Mouse (Mus musculus) c-Kit-positive CD71-negative TER-119-negative erythroid progenitor cells, embryonic 14.5 days (primary cell): ENCODE measurements at regions not wholly inside any gene's neighbourhood (a gene's known extent, or its start where the extent isn't known, plus 50 kb on each side); places are given as distances from the start of the nearest gene placed in this dataset.

ENCODE experiments used
- DNase-seq: peaks from one replicate; pipeline ENCODE4 v3.0.0-alpha.2; 2013; ENCODE audit warnings: low read depth

DNA sequence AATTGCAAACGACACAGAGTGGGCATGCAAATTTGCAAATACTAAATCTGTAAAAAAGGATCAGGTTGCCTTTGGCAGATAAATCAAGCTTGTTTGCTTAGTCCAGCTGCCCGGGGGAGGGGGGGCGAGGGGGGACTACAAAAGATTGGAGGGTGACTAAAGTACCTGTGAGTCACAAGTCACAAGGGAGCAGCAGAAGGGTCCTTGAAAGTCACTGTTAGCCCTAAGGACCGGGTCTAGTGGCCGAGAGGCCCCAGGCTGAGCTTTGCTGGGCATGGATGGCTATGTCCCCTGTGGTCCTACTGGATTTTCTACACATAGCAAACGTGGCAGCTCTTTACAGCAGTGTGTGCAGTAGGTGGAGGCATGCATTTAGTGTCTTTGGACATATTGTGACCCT is 118.4 kb upstream of the Pitx1 start:
- DNase-seq = no peak

DNA sequence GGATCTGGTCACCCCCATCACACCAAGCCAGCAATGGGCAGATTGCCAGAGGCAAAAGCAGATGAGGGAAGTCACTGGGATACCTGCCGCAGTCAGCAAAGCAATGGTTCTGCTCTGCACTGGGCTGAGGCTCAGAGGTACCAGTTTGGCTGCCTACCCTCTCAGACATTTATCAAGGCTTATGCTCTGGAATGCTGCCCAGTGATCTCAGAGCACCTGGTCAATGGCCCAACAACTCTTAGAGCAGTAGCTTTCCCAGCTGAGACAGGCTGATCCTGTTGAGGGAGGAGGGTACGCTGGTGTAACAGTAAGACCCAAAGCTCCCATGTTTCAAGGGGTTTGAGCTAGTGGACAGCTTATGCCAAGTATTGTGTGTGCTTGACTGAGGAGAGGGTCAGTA is 117.4 kb upstream of the Pitx1 start:
- DNase-seq = no peak

DNA sequence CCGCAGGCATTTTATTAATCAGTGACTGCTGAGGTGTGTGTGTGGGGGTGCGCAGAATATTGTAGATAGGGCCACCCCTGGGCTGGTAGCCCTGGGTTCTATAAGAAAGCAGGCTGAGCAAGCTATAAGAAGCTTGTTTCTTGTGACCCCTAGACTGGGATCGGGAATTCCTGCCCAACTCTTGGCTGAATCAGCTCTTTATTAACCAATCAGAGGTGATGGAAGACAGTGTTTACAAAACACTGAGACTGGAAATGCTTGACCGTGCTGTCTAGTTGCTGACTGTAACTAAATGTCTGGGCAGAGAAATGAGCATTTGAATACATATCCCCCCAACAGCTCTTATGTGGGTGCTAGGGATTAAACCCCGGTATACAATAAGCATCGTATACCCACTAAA is 114.8 kb upstream of the Pitx1 start:
- DNase-seq = no peak

DNA sequence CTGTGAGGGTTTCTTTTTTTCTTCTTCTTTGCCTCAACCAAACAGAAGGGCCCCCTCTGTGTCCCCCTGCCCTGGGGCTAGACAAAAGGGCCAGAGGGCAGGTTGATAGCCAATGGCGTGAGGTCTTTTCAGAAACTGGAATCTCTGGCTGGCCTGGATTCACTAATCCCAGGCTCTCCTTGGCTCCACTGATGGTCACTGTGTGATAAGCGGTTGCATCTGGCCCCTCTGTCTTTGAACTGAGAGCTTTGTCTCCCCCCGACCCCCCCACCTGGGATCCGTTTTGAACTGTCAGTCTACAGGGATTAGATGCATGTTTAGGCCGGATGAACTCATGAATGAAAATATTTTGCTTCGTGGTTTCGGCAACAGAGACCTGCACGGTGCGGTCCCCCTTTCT is 112.6 kb upstream of the Pitx1 start:
- no peak for DNase-seq

DNA sequence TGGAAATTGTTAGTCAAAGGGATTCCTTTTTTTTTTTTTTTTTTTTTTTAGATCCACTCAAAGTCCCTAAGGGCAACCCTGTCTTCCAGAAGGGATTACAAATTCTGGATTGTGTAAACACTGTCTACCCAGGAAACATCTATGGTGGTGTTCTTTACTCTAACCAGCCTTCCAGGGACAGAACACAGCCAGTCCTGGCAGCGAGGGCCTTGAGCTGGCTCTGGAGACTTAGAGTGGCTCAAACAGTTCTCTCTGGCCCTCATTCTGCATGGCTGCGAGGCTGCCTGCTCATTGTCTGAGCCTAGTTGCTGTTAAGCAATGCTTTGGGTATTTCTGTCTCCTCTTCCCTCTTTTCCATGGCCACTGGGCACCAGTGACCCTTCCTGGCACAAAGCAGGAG is 112.2 kb upstream of the Pitx1 start:
- DNase-seq = no peak

DNA sequence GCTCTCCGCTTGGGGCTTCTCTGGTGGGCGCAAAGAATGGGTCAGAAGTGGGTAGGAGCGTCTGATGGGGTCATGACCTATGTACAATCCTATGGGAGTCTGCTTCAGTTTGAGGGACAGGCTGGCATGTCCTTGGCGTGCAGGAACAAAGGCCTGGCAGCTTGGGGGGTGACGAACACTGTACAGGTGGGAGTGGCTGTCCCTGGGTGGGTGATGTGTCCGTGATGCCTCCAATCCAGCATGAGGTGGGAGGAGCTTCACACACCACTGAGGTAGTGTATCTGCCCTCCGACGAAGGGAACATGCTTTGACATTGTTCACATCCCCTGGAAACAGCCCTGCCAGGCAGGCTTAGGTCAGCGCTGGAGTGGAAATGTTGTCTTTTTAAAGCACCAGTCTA is 101.4 kb upstream of the Pitx1 start:
- DNase-seq = no peak

DNA sequence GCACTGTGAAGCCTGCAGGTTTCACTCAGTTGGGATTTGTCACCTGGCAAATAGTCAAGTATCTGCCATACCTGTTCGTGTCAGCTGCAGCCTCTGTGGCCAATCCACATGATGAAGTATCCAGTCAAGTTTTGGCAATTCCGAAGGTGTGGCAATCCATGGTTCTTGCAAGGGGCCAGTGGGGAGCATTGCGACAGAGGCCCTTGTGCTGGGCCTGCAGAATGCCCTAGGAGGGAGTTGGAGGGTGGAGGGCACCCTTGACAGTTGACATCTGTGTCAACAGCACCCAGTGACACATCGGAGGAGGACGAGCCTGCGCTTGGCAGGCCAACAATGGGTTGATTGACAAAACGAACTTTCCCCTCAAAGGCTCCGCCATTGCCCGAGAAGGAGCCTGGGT is 101.0 kb upstream of the Pitx1 start:
- DNase-seq = no peak

DNA sequence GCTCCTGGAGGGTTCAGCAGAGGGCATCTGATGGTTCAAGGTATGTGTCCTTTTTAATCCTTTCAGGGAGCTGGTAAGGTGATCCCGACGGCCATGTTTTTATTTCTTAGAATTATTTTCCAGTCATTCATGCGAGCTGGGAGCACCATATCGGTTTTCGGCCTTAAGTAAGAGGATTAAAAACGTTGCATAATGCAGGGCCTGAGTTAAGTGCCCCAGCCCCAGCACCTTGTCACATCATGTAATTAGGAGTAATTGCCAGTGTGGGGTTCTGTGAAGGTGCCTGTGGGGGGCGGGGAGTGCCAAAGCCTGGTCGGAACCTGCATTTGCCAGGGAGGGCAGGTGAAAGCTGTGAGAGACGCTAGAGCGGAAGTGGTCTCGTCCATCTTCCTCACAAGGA is 94.6 kb upstream of the Pitx1 start:
- DNase-seq = no peak

DNA sequence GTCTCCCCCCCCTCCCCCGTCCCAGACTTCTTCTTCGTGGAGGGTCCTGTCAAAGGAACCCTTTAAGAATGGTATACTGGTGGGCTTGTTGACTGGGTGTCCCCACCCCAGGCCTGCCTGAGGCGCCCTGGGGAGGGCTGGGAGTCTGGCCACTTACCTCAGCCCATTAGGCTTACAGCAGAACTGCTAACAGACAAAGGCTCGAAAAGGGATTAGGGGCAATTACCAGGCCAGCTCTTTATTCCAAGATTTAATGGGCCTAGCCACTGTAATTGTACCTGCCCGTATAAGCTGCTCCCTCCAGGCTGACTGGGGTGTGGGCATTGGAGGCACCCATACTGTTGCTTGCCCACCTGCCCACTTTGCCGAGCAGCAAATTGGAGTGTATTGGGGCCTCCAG is 93.8 kb upstream of the Pitx1 start:
- DNase-seq = no peak

DNA sequence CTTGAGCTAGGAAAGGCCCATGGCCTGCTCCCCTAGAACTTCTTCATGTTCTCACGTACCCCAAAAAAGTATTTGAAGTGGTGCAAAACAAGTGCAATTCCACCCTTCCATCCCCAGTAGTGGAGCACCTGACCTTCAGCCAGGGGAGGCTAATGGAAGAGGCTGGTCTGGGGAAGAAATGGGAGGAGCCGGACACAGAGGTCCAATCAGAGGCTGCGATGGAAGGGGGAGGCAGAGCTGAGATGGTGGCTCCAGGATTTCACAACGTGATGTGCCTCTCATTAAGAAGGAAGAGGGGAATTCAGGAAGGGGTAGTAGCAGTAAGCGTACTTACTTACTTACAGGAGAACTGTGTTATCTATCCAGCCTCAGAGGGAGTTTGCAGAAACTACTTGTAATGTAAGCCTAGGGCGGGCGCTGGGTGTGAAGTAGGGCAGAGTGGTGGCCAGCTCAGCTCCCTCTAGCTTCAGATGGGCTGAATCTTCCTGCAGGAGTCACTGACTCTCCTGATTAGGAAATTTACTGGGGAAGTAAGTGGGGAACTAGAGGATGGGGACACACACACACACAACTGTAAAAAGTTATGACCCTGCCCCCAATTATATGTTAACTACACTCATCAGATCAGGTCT is 87.6 kb upstream of the Pitx1 start:
- DNase-seq = no peak

DNA sequence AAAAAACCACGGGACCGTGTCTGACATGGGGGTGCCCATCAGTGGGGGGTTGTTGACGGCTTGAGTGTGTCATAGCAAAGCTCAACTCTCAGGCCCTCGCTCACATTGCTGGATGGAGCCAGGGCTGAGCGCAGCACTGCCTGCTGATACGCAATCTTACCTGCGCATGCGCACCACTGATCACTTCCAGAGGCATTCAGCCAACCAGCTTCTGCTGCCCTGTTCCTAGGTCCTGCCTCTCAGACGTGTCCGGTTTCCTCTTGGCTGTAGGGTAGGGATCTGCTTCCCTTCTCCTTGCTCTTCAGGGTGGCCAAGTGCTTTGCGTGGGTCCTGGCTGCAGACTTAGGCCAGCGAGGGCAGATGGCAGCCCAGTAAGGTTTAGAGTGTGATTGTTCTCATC is 81.3 kb upstream of the Pitx1 start:
- no peak for DNase-seq

DNA sequence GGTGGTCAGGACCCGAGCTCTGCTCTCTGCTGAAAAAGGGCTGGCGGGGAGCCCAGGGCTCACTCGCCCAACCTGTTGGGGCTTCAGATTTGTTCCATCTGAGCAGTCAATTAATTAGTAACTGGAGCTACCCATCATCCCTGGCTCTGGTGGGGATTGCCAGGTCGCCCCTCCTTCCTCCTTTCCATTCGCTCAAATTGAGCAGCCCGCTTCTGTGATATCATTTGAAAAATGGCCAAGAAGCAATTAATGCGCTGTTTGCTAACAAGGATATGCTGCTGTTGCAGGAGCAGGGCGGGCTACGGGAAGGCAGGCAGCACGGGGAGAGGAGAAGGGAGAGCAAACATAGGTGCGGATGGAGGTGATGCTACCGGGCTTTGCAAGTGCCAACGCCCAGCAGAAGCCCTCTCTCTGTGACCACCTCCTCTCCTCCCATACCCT is 76.3 kb upstream of the Pitx1 start:
- no peak for DNase-seq

DNA sequence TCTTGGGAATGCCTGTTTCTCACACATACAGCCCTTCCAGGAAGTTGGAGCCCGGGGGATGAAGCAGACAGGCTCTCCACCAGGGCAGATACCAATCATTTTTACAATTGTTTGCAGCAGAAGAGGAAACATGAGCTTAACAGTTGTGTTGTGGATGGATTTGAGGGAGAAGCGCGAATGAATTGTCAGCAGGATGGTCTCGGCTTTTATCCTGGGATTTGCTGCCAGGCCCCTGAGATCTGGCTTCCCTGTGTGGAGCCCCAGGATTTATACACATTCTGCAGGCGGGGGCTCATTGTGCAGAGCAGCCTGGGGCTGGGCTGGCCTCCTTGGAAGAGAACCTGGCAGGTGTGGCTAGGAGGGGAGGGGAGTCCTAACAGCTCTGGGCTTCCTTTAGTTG is 73.9 kb upstream of the Pitx1 start:
- DNase-seq = no peak

DNA sequence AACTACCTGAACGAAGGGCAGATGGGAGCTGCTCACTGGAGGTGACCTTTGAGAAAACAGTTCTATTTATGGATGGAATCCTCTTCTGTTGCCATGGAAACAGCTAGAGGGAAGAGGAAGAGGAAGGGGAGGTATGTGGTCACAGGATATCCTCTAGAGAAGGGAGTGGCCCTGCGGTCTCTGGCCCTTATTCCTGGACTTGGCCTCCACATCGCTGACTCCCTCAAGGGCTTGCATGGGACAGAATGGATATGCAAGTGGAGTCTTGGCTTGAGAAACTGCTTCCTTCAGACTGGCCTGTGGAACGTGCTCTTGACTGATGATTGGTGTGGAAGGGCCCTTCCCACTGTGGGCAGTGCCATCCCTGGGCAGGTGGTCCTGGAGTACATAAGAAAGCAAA is 68.9 kb upstream of the Pitx1 start:
- DNase-seq = no peak

DNA sequence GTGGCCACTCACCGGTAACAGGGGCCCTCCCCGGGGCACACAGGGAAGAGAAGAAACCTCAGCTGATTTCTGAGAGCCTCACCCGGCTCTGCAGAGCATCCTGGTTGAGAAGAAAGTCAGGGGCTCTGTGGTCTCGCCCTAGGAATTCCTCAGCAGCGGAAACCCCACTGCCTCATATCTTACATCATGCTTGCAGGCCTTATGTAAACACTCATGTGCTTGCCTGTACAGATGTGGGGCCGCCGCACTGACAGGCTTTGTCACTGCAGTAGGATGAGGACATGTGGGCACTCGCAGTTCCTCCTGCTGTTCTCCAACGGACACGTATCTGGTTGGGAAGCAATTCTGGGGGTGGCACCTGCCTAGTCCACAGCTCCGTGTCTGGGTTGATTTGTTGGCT is 66.3 kb upstream of the Pitx1 start:
- DNase-seq = no peak

DNA sequence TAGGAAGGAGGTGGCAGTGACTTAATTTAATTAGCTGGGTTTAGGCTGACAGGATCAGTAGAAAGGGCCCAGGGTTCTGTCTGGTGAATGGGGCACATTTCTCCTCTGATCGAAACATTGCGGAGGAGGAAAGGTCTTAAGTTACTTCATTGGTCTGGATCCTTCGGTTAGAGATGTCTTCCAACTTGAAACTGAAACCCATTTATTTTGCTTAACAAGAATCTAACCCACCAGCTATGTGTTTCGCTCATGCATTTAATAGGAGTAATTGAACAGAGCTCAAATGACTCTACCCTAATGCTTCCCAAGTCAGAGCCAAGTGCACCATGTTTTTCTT is 64.2 kb upstream of the Pitx1 start:
- DNase-seq = no peak

DNA sequence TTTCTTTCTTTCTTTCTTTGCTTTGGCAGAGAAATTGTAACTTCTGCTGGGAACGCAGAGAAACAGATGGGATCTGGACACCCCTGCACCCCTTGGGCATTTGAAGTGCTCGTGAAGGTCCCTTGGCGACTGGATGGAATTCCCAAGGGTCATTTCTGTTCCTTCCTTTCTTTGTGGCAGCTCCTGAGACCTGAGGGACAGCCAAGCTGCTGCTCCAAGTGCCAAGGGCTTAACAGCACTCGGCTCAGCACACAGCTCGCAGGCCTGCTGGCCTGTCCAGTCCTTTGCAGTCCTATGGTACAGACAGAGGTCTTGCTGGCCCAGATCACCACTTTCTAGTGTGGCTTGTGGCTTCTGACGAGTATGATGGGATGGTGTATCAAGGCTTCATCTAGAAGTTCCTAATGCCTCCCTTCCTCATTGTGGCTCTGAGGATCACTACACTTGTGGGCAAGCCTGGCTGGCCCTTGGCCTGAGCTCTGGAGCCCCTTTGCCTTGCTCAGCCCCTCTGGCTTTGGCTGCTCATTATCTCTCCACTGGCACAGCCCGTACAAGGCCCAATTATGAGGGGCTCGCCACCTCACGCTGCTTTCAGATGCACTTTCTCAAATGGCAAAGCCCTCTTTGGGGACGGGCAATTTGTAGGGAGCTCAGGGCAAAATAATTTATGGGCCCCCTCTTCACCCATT is 63.7 kb upstream of the Pitx1 start:
- DNase-seq = no peak

DNA sequence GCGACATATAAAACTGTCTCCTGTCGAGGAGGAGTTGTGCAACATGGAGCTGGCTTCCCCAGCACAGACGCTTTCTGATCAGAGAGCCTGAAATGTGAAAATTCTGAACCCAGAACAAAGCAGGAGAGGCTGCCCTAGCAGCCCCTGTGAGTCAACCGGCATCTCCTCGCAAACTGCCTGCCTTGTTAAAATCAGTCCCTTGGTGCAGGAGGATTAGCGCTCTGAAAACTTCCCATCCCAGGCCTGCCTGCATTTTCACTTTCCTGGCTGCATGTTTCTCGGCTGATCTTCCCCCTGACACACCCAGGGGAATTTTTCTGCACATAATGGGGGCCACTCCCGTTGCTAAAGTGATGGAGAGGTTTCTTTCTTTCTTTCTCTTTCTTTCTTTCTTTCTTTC is 63.0 kb upstream of the Pitx1 start:
- DNase-seq = no peak

DNA sequence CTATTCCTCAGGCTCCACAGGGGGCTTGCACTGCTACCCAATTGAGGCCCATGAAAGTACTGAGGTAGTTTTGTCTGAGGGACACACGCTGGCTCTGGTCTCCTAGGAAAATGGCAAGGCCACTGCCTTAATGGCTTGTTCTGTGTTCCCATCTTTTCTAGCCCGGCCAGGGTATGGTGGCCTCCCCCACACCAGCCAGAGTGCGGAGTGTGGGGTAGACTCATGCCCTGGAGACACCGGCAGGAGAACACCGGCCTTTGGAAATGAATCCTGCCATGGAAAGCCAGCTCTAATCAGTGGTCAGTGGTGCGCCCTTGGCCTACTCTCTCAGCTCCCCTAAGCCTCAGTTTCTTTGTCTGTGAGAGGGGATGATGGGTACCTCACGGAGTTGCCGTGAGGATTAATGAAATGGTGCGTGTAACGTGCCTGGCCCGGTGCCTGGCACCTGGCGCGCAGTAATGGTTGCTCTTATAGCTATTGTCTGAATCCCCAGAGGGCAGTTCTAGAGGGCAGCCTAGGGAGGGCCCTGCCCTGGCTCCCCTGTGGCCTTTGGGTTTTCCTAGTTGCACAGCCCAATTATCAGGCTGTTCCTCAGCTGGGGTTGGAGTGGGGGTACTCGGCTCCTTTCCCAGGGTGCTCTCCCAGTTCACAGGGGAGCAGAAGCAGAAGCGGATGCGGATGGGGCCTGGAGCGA is 62.4 kb upstream of the Pitx1 start:
- DNase-seq = no peak

DNA sequence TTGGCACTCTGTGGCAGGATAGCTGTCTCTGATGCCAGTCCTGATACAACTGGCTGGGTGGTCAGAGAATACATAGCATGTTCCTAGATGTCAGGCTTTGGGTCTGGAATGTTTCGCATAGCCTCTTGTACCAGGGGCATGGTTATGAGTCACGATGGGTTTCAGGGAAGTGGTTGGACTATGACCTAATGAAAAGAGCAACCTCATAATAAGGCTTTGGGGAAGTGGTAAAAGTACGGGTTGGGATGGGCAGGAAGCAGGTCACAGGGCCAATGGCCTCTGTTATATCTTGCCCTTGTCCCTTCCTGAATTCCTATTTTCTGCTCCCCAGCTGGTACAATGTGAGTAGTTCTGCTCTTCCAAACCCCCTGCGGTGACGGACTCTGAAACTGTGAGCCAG is 59.5 kb upstream of the Pitx1 start:
- DNase-seq = peak; percentile 26

DNA sequence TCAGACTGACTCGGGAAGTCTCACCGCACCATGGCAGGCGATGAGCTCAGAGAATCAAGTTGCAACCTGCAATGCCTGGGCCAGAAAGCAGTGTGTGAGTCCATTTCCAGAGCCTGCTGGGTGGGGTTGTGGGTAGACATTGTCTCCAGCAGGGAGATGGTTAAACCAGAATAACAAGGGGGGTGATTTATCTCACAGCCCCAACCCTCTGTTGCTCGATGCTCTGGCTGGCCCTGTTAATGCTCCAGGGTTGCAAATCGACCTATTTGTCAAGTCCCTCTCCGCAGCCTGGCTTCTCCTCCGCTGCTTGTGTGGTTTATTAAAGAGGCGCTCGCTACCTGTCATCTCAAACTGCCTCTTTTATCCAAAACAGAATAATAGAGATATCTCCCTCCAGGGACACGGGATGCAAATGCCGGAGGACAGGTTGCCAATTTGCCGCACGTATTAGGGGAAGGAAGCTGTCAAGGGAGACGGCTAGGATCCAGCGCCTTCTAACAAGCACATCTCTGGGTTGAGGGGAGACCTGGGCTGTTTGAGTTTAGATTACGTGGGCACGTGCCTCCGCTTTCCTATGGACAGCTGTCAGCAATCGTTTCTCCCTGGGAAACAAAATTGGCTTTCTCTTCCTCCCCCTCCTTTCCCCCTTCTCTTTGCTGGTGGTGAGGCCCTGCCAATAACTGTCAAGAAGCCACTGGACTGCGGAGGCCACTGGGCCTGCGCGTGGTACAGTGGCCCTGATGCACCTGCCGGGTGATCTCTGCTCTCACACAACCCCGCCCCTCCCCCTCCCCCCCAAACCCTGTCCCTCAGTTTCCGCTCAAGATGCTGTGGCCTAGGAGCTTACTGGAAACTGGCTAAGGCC is 57.4 kb upstream of the Pitx1 start:
- DNase-seq = no peak

DNA sequence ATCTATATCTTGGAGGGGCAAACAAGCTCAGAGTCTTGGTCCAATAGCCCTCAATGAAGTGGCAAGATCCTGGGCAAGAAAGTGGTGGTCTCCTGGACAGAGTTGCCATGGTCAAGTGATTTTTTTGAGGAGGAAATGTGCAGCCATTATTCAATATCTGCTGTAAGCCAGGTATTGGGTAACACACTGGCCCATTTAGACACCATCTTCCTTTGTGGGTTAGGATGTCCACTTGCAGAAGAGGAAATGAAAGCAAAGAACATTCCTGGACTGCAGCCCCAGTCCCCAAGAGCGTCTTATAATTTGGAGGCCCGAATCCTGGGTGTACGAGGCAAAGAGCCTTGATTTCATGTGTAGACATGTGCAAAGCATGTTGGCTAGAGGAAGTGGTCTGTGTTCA is 56.3 kb upstream of the Pitx1 start:
- DNase-seq = no peak
